Mouse (Mus musculus) adrenal gland, postnatal 25 days (tissue): ENCODE measurements around the gene Agap1. TPM values are rescaled to one million over a fixed set of nuclear protein-coding genes. Genes with fewer than 3 reads are reported as not detected.
A peak's percentile ranks its signal among the peaks of the same experiment; 100 is the strongest.

ENCODE experiments used
- DNase-seq: peaks from one replicate; pipeline ENCODE4 v3.0.0; 2021; ENCODE audit warnings: mixed read lengths
- total RNA-seq: library from RNA; stranded (reverse); gene quantifications from 2 replicates; pipeline ENCODE4 v1.2.3, GENCODE M21; 2021

The Agap1 gene
- total RNA-seq, 1 experiment from 2014 or later = 55.0 TPM

DNA sequence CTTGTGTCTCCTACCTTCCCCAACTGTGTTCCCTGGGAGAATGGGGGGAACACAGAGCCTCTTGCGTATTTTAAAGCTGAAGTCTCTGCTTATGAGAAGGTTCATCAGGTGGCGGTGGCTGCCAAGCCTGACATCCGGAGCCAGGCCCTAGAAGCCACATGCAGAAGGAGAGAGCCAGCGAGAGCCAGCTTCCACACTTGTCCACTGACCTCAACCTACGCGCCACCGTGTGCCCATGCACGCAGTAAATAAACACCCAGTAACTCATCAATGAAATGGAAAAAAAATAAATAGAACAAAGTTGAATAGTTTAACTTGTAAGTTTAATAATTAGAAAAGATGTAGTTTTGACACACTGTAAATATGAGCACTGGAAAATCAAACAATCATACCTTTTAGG, 455.2 kb downstream of the Agap1 start:
- no peak for DNase-seq

DNA sequence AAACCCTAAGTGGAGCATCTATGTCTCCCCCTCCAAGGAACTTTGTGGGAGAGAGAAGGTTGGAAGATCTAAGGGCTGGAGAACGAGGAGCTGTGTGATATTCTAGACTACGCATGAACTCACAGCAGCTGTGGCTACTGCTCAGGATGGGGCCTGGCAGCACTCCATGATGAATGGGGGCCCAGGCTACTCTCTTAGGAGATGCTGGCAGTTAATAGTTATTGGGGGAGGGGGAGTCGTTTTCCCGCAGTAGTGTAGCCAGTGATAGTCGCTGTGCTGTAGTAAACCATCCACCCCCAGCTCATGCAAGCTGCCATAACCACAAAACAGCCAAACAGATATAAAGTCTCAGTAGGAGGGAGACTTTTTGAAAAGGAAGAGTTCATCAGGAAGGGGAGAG, 457.8 kb downstream of the Agap1 start:
- no peak for DNase-seq

GRCm38 (mm10) chr1:89913611-89914010, 459.0 kb downstream of the Agap1 start:
- no peak for DNase-seq

GRCm38 (mm10) chr1:89918111-89918510, 463.5 kb downstream of the Agap1 start:
- DNase-seq = no peak

GRCm38 (mm10) chr1:89919206-89919605, 464.6 kb downstream of the Agap1 start:
- no peak for DNase-seq

GRCm38 (mm10) chr1:89921806-89922205, 467.2 kb downstream of the Agap1 start:
- DNase-seq = no peak

DNA sequence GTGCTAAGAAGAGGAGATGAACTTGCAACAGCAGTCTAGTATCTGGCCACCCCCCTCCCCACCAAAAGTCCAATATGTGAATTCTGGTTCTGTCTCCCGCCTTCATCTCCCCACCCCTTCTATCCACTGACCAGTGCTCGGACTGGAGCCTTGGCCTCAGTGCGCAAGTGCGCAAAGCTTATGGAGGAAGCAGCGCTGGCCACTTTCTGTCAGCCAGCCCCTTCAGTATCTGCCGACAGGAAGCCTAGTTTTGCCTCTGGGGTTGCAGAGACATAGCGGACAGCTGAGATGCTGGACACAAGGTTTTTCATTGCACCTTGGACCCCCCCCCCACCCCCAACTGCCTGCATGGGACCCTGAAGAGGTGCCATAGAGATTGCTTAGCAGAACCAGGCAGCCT, 467.7 kb downstream of the Agap1 start:
- DNase-seq = no peak

DNA sequence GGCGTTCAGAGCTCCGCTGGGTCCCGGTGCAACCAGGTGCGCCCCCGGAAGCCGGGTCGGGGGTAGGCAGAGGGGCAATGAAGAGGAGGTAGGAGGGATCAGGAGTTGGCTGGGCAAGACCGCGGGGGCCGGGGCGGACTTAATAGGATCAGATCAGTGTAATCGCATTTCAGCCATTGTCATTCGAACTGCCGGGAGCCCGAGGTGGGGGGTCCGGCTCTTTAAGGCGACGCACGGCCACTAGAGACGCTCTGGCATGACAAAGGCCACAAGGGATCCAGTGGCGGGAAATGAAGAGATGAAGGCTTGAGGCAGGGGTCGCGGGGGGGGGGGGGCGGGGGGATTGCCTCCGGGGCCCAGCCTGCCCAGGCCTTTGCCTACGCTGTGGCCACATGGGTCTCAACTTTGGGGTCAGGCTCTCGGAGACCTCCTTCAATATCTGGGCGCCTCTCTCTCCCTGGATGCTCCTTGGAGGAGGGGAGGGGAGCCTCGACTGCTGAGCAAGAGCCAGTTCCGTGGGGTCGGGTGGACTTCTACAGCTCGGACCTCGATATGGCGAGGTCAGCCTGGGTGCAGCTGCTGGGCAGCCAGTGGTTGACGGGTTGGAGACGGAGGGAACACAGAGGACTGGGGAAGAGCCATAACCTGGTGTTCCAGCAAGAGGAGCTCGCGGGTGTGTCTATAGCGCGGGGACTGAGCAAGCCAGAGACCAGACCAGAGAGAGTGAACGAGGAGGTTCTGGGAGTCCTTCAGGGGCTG, 468.5 kb downstream of the Agap1 start:
- no peak for DNase-seq

GRCm38 (mm10) chr1:89923642-89924020, 469.0 kb downstream of the Agap1 start:
- no peak for DNase-seq

DNA sequence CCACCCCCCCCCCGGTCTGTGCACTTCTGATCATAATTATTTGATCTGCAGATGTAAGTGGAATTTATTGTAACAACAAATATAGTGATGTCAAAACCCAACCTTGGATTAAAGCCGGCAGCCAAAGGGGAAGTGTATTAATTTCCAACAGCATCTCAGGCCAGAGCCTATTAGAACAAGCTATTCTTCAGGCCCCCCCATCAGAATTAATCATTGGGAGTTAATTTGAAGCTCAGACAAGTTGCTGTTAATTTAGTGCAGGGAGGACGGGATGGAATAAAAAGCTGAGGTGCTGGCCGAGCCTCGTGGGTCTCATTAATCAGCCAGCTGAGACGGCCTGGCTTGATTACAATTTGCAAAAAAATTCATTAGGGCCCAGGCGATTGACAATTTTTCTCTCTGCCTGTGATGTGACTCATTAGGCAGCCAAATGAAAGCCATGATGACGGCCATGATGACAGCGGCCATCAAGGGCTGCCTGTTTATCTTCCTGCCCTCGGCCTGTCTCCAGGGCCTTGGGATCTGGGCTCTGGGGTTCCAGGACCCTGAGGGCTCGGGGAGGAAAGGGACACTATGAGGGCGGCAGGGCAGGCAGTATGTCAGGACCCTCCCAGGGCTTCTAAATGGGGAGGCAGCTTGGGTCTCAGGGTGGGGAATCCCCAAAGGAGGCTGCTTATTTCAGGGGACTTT, 471.0 kb downstream of the Agap1 start:
- DNase-seq = no peak

DNA sequence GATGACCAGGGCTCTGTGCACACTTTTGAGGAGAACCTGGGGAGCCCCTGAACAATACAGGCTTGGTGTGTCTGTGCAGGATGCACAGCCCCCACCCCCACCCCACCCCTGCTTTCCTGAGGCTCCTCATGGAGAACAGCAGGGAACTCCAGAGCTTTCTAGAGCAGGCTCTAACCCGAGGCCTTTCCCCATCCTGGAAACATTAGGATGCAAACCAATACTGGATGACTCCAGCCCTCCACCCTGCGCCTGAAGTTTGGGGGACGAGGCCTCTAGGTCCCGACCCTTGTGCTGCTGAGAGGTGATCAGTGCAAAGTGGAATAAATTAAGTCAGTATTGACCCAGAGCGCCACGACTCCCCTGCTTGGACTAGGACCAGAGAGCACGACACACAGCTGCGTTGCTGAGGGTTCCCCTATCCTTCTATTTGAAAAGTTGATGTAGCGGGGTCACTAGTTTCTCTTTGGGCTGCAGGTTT, 472.0 kb downstream of the Agap1 start:
- DNase-seq = no peak

DNA sequence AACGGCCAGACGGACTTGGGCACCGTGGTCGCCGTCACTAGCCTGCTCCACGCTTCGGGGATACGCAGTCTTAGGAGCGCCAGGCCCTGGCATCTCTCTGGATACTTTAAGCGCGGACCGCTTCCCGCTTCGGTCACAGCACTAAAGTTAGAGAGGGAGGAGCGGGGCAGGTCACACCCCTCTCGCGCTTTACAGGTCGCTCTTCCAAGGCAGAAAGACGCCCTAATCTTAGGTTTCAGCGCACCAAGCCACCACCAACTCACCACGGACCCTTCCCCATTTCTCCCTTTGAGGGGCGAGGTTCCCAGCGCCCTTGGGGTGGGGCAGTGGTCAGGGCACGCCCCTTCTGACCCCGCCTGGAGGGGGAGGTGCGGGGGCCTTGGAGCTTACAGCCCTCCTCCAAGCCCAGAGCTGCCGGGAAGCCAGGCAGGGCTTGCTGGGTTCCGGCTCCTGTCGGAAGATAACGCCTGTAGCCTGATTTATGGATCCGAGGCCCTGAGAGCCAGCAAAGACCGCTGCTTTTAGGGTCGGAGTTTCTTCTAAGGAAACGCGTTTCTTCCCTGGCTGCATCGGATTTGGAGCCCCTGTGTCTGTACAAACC, 472.6 kb downstream of the Agap1 start:
- DNase-seq = peak; percentile 24

DNA sequence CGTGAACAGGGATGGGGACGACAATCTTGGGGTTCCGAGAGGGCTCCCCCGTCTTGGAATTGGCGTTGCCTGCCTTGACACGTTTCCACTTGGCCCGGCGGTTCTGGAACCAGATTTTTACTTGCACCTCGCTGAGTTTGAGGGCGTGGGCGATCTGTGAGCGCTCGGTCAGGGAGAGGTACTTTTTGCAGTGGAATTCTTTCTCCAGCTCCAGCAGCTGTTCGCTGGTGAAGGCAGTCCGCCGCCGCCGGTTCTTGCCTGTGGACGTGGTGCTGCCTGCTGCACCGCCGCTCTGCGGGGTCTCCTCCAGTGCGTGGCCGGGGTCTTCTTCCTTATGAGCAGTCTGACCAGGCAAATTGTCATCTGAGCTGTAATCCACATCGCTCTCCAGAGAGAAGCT, 474.1 kb downstream of the Agap1 start:
- DNase-seq = no peak

- DNase-seq = no peak
Observed at GRCm38 (mm10) chr1:89929181-89929580, 474.6 kb downstream of the Agap1 start.

DNA sequence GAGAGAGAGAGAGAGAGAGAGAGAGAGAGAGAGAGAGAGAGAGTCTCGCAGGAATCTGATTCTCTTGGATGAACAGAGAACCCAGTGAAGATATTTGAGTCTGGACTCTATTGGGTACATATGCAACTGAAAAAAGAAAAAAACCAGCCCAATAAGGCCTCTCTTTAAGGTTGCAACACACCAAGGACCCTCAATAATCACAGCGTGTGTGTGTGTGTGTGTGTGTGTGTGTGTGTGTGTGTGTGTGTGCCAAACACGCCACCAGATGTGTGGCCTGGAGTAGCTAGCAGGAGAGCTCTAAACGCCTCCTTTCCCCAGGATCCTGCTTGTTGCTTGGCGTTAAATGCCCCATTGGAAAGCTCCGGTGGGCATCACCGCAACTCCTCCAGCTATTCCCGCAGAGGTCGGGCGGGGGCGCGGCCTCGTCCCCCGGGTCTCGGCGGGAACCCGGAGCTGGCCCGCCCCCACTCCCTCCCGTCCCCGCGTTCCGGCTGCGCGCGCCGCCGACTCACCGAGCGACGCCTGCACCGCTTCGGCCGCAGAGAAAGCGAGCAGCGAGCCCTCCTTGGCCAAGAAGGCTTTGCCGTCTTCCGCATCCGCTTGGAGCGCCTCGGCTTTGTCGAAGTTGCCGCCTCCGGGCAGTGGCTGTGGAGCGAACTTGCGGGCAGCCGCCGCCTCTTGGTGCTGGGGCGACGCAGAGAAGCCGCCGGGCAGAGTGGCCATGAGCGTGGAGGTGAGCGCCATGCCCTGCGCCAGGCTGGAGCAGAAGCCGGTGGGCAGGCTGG, 475.3 kb downstream of the Agap1 start:
- peak; percentile 25 for DNase-seq

DNA sequence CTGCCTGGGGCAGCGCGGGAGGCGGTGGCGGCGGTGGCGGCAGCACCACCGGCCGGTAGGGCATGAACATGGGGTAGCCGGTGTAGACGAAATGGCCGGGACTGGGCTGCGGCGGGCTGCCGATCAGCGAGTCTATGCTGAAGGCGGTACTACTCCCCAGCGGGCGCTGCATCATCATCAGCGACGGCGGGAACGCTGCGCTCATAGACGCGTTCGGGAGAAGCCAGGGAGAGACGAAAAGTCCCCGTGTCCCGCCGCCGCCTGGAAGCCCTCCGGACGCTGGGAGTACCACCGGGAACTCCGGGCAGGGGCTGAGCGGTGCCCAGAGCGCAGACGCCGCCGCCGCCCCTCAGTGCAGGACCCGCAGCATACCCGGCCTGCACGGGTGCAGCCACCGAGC, 475.9 kb downstream of the Agap1 start:
- no peak for DNase-seq

DNA sequence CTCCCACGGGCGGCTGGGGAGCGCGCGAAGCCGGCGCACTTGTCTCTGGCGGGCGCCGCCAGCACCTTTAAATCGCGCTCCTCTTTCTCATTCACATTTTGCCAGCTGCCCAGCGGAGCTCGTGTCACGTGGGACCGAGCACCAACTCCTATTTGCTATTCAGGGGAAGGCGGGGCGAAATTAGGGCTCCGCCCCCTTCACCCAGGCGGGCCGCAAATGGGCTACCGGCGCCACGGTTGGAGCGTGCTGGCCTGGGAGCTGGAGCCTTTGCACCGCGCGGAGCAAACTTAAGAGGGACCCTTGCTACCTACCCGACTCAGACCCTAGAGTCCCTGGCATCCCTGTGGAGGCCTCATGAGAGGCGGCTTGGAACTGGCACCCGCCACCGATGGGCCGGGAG, 476.5 kb downstream of the Agap1 start, which contains the start of gene Gbx2:
Gbx2 (minus strand) TSS at position 60 of the 400 bp plus-strand sequence.
- DNase-seq = peak; percentile 34

DNA sequence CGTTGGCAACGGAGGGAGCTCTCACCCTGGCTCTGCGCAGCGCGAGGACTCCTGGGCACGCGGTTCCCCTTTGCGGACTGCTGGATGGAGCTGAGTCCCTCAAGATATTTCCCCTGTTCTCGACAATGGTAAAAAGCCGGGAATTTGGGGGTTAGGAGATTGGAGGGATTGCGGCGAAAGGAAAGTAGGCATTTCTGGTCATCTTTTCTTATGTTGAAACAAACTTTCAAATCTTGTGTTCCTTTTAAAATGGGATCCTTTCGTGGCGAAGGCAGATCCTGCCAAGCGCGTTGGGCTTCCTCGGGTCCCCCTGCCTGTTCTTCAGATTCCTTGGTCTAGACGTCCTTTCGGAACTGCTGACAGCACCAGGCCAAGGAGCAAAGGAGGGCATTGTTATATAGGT, 477.4 kb downstream of the Agap1 start:
- DNase-seq = no peak

DNA sequence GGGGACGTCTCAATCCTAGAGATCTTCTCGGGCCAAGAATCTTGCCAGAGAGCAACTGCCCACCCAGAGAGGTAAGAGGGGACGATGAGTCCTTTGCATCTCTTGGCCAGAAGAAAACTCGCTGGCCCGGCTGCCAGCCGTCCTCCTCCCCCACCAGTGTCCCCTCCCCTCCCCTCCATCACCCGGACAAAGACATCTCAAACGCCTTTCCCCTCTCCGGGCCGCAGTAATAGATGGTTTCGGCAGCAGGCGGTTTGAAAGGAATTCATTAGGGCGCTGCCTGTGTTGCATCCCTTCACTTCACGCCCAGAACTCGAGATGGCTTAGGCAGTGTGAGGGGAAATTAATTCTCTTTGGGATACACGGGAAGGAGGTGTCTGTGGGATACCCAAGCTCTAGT, 478.0 kb downstream of the Agap1 start:
- no peak for DNase-seq

- DNase-seq = no peak
Observed at GRCm38 (mm10) chr1:89933028-89933427, 478.4 kb downstream of the Agap1 start.

- no peak for DNase-seq
Observed at GRCm38 (mm10) chr1:89933786-89934185, 479.2 kb downstream of the Agap1 start.
